Mouse (Mus musculus) neutrophil, adult 65 days (primary cell): ENCODE data around the gene Six5. TPM values are rescaled to one million over a fixed set of nuclear protein-coding genes. Genes with fewer than 3 reads are reported as not detected.

ENCODE experiments used
- total RNA-seq: library from RNA; stranded (reverse); gene quantifications from 2 replicates; pipeline ENCODE4 v1.2.4, GENCODE M21; 2023

Gene Six5
- total RNA-seq = not detected in 2 replicates

GRCm38 (mm10) chr7:19094471-19094825 is at the start of gene Six5:
Gene Six5, plus strand, starts transcription at chr7:19094594.

GRCm38 (mm10) chr7:19054047-19054776 is 40.2 kb upstream of the Six5 start, which contains the start of gene Rsph6a:
Gene Rsph6a, plus strand, starts transcription at chr7:19054690.

GRCm38 (mm10) chr7:19075723-19076585 is 18.4 kb upstream of the Six5 start, which contains the start of gene Dmwd:
Gene Dmwd, plus strand, starts transcription at chr7:19076227.

GRCm38 (mm10) chr7:19083701-19084100 is 10.7 kb upstream of the Six5 start, which contains the start of gene Dmpk:
Gene Dmpk, plus strand, starts transcription at chr7:19083849.

GRCm38 (mm10) chr7:19118028-19118771 is 23.8 kb downstream of the Six5 start, which contains the start of gene Gm4969:
Gene Gm4969, minus strand, starts transcription at chr7:19118368.

GRCm38 (mm10) chr7:19119631-19120429 is 25.4 kb downstream of the Six5 start, which contains the start of gene Fbxo46:
Gene Fbxo46, plus strand, starts transcription at chr7:19119859.

Other genes with a start within 250 kb of the Six5 start
- gene Pglyrp1, start 223.3 kb upstream of the Six5 start, total RNA-seq = 2,075 and 2,383 TPM in 2 replicates
- 11.2 and 12.3 TPM in 2 replicates for gene Ccdc61, start 184.2 kb upstream of the Six5 start, total RNA-seq
- gene Nova2, start 168.7 kb upstream of the Six5 start, total RNA-seq = not detected in 2 replicates
- gene Nanos2, start 107.2 kb upstream of the Six5 start, total RNA-seq = not detected in 2 replicates
- gene Mypop, start 103.3 kb upstream of the Six5 start, total RNA-seq = 0.48 TPM in 1 of 2 replicates, not detected in the other
- gene Irf2bp1, start 90.5 kb upstream of the Six5 start, total RNA-seq = 11.7 and 14.2 TPM in 2 replicates
- gene Foxa3, start 71.1 kb upstream of the Six5 start, total RNA-seq = not detected in 2 replicates
- 48.2 and 50.0 TPM in 2 replicates for gene Sympk, start 70.2 kb upstream of the Six5 start, total RNA-seq
- not detected in 2 replicates for gene Rsph6a, start 39.9 kb upstream of the Six5 start, total RNA-seq
- gene Dmwd, start 18.4 kb upstream of the Six5 start, total RNA-seq = 17.9 and 18.4 TPM in 2 replicates
- gene Dmpk, start 10.7 kb upstream of the Six5 start, total RNA-seq = 3.2 and 5.1 TPM in 2 replicates
- gene Gm4969, start 23.8 kb downstream of the Six5 start, total RNA-seq = not detected in 2 replicates
- 10.8 and 13.2 TPM in 2 replicates for gene Fbxo46, start 25.3 kb downstream of the Six5 start, total RNA-seq
- gene Qpctl, start 54.7 kb downstream of the Six5 start, total RNA-seq = 9.2 and 15.5 TPM in 2 replicates
- gene Snrpd2, start 55.1 kb downstream of the Six5 start, total RNA-seq = 23.1 and 30.1 TPM in 2 replicates
- gene Gipr, start 71.5 kb downstream of the Six5 start, total RNA-seq = not detected in 2 replicates
- 66.7 and 67.7 TPM in 2 replicates for gene Eml2, start 81.8 kb downstream of the Six5 start, total RNA-seq
- gene Gpr4, start 117.9 kb downstream of the Six5 start, total RNA-seq = 0.14 and 0.25 TPM in 2 replicates
- gene Opa3, start 133.7 kb downstream of the Six5 start, total RNA-seq = 23.2 and 33.0 TPM in 2 replicates
- gene Vasp, start 177.2 kb downstream of the Six5 start, total RNA-seq = 743 and 770 TPM in 2 replicates
- 1.2 TPM in 2 replicates for gene Ppm1n, start 185.5 kb downstream of the Six5 start, total RNA-seq
- not detected in 2 replicates for gene Rtn2, start 188.0 kb downstream of the Six5 start, total RNA-seq
- 1,152 and 1,682 TPM in 2 replicates for gene Fosb, start 215.5 kb downstream of the Six5 start, total RNA-seq